Comparison of ENCODE assay signal across 20 mouse cellular contexts in genomic region chr1:24286360-24286759, GRCm38 (mm10).
DNase-seq lines count a peak whose midpoint lies in the region; ATAC-seq and TF ChIP-seq lines count a peak whose summit lies in the region.
"Had no signal": no experiment of that assay in that cellular context is flagged by ENCODE, and none has a peak within 500 bp of the region (broad histone marks: within the 10 kb centered on the region; RNA-seq: fewer than 3 reads in every experiment).

No protein-coding gene starts in this region.

- no peaks in the 10 kb centered on the region for H3K27me3 ChIP-seq in intestine, postnatal 0 days (replicated peaks; ENCODE audit: control insufficient read depth, insufficient read depth, low read length)
- no peaks in the 10 kb centered on the region for H3K27me3 ChIP-seq in neural tube, embryonic 11.5 days (ENCODE audit: control insufficient read depth, insufficient read depth, low read length)
- H3K27me3 ChIP-seq in stomach, postnatal 0 days (ENCODE audit: control insufficient read depth, insufficient read depth, low read length) = no peaks in the 10 kb centered on the region
- H3K27me3 ChIP-seq: midbrain, embryonic 12.5 days had no signal

- DNase-seq in gastrocnemius, adult 2 months = peak; percentile 36
- no peak for DNase-seq in gastrocnemius, postnatal 14 days
- DNase-seq in embryo, embryonic 10.5 days (ENCODE audit: low spot score) = peak; percentile 46
- DNase-seq in neural tube, embryonic 11.5 days (ENCODE audit: low spot score) = peak; percentile 38
- DNase-seq in stomach, postnatal 0 days (ENCODE audit: low spot score) = no peak
- no peak for DNase-seq in right cerebral cortex, adult 2 months (ENCODE audit: low spot score in 2 of 2)
- DNase-seq: B cell, adult 2 months; cerebellum, adult 11 months; cerebellum, postnatal 36 days; liver; lung, adult 2 months; lung, postnatal 4 days; right cerebral cortex, postnatal 4 days; thymus, postnatal 25 days had no signal

- no peak overlapping the region for H3K27ac ChIP-seq in gastrocnemius, adult 2 months
- no peak overlapping the region for H3K27ac ChIP-seq in intestine, postnatal 0 days (ENCODE audit: low read depth, low read length)
- H3K27ac ChIP-seq in neural tube, embryonic 11.5 days (ENCODE audit: low read depth, low read length) = no peak overlapping the region
- no peak overlapping the region for H3K27ac ChIP-seq in stomach, postnatal 0 days (replicated peaks)
- H3K27ac ChIP-seq: layer of hippocampus, adult 2 months; midbrain, embryonic 12.5 days had no signal

- TF ChIP-seq CTCF in gastrocnemius, adult 2 months (IDR thresholded peaks at IDR 0.05) = no peak
- TF ChIP-seq CTCF in intestine, postnatal 0 days (IDR thresholded peaks at IDR 0.05; ENCODE audit: low read depth) = no peak
- no peak for TF ChIP-seq CTCF in stomach, postnatal 0 days (IDR thresholded peaks at IDR 0.05; ENCODE audit: low read depth)

- TF ChIP-seq EP300 in stomach, postnatal 0 days (optimal IDR thresholded peaks at IDR 0.05) = no peak

- peak overlapping the region; percentile 25; the same call in 1 of the 2 replicates for H3K4me3 ChIP-seq in gastrocnemius, adult 2 months
- no peak overlapping the region for H3K4me3 ChIP-seq in intestine, postnatal 0 days (ENCODE audit: low read depth, low read length)
- no peak overlapping the region for H3K4me3 ChIP-seq in neural tube, embryonic 11.5 days (ENCODE audit: low read depth, low read length)
- H3K4me3 ChIP-seq in stomach, postnatal 0 days (ENCODE audit: low read depth, low read length) = no peak overlapping the region
- H3K4me3 ChIP-seq: erythroblast, embryonic 14.5 days; layer of hippocampus, adult 2 months; midbrain, embryonic 12.5 days had no signal

- 0 out of 2 replicates have a peak overlapping the region, but pooled peaks have one; percentile 40 for H3K4me2 ChIP-seq in intestine, postnatal 0 days (replicated peaks; ENCODE audit: low read depth)
- no peak overlapping the region for H3K4me2 ChIP-seq in neural tube, embryonic 11.5 days (ENCODE audit: low read depth)
- no peak overlapping the region for H3K4me2 ChIP-seq in stomach, postnatal 0 days (replicated peaks; ENCODE audit: low read depth)
- H3K4me2 ChIP-seq: heart, embryonic 11.5 days; midbrain, embryonic 12.5 days had no signal

- H3K4me1 ChIP-seq in intestine, postnatal 0 days (replicated peaks; ENCODE audit: control insufficient read depth, insufficient read depth, low read length) = no peaks in the 10 kb centered on the region
- no peaks in the 10 kb centered on the region for H3K4me1 ChIP-seq in neural tube, embryonic 11.5 days (ENCODE audit: control insufficient read depth, insufficient read depth, low read length)
- no peaks in the 10 kb centered on the region for H3K4me1 ChIP-seq in stomach, postnatal 0 days (replicated peaks; ENCODE audit: control insufficient read depth, insufficient read depth)
- H3K4me1 ChIP-seq: midbrain, embryonic 12.5 days had no signal

- no peaks in the 10 kb centered on the region for H3K9me3 ChIP-seq in intestine, postnatal 0 days (ENCODE audit: control insufficient read depth)
- no peaks in the 10 kb centered on the region for H3K9me3 ChIP-seq in neural tube, embryonic 11.5 days (ENCODE audit: control insufficient read depth, low read length)
- no peaks in the 10 kb centered on the region for H3K9me3 ChIP-seq in stomach, postnatal 0 days (ENCODE audit: control insufficient read depth, low read length)
- H3K9me3 ChIP-seq: midbrain, embryonic 12.5 days had no signal

- intact Hi-C loops in gastrocnemius, adult 2 months (cut with DNase I) = no loop called here
- intact Hi-C loops in gastrocnemius, postnatal 14 days (cut with DNase I; ENCODE audit: low total_unique reads) = no loop called here

- 14% methylated on average over 6 of the region's 6 CpGs for whole genome bisulfite sequencing in intestine, postnatal 0 days
- WGBS in neural tube, embryonic 11.5 days = 20% methylated on average over 6 of the region's 6 CpGs
- 33% methylated on average over 6 of the region's 6 CpGs for WGBS in stomach, postnatal 0 days

- H3K9ac ChIP-seq in intestine, postnatal 0 days (ENCODE audit: low read depth, low read length) = no peak overlapping the region
- H3K9ac ChIP-seq in neural tube, embryonic 11.5 days (ENCODE audit: low read length) = no peak overlapping the region
- H3K9ac ChIP-seq in stomach, postnatal 0 days (ENCODE audit: low read length) = no peak overlapping the region
- H3K9ac ChIP-seq: midbrain, embryonic 12.5 days had no signal

- H3K36me3 ChIP-seq in intestine, postnatal 0 days (ENCODE audit: control insufficient read depth, insufficient read depth) = no peaks in the 10 kb centered on the region
- H3K36me3 ChIP-seq in neural tube, embryonic 11.5 days (ENCODE audit: control insufficient read depth, insufficient read depth, low read length) = no peaks in the 10 kb centered on the region
- no peaks in the 10 kb centered on the region for H3K36me3 ChIP-seq in stomach, postnatal 0 days (ENCODE audit: control insufficient read depth, insufficient read depth, low read length)
- H3K36me3 ChIP-seq: midbrain, embryonic 12.5 days had no signal

- ATAC-seq in intestine, postnatal 0 days = peak; percentile 89
- ATAC-seq in neural tube, embryonic 11.5 days (ENCODE audit: insufficient read depth, low FRiP score, low TSS enrichment) = peak; percentile 45; the same call in 1 of the 2 replicates
- ATAC-seq in stomach, postnatal 0 days (ENCODE audit: low FRiP score, low TSS enrichment) = no peak
- ATAC-seq: hindbrain, embryonic 16.5 days had no signal

Comparison
In these comparisons a context has a peak if more than half of its experiments do, and no peak if none do; other contexts are left out.
1. DNase-seq: peak in gastrocnemius, adult 2 months (single experiment), embryo, embryonic 10.5 days (single experiment) and neural tube, embryonic 11.5 days (single experiment); none in gastrocnemius, postnatal 14 days (single experiment), stomach, postnatal 0 days (single experiment) and right cerebral cortex, adult 2 months (0 of 2).